Mouse (Mus musculus) megakaryocyte-erythroid progenitor cell, adult 5-6 weeks (primary cell): ENCODE measurements around the gene Zfp553. TPM values are rescaled to one million over a fixed set of nuclear protein-coding genes. Genes with fewer than 3 reads are reported as not detected.
A peak's percentile ranks its signal among the peaks of the same experiment; 100 is the strongest.
"Not testable (repeated sequence)": the region's sequence is repeated elsewhere in the genome, so short reads cannot be mapped to it uniquely, and the experiment has no call there.

ENCODE experiments used
- ATAC-seq: replicated peaks from 2 replicates; pipeline ENCODE4 v1.8.0; 2016; ENCODE audit warnings: mild to moderate bottlenecking, inconsistent platforms; ENCODE audit not compliant: severe bottlenecking, poor library complexity, low FRiP score, low TSS enrichment
- total RNA-seq, 2 experiments: library from RNA; stranded (forward) in 1 of 2; stranded (reverse) in 1 of 2; fragments of 200-1000, 215-1000 nt in 1 of 2; fragments of >200 nt in 1 of 2; fragmentation: Nextera tagmentation in 1 of 2; gene quantifications; 2 replicates each; pipeline ENCODE4 v1.2.3; 2014 to 2017

Zfp553 gene
- total RNA-seq, 2 experiments from 2014 or later, result 18.3 to 22.7 TPM

GRCm38 (mm10) chr7:127228615-127229303, 4.1 kb upstream of the Zfp553 start:
- peak; percentile 69 for ATAC-seq

DNA sequence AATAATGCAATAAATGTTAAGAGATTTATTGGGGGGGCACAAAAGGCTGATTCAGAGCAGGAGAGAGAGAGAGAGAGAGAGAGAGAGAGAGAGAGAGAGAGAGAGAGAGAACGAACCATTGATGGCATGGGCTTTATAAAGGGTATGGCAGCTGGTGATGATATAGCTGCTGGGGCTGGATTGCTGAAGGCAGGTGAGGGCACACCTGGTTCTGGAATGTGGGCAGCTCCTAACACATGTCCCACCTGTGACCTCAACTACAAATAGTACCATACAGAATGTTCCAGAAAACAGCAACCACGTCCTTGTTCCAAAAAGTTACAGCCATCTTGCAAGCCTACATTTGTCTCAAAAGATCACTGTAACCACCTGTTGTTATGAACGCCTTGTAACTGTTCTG, 1.5 kb upstream of the Zfp553 start:
- ATAC-seq, result no peak

DNA sequence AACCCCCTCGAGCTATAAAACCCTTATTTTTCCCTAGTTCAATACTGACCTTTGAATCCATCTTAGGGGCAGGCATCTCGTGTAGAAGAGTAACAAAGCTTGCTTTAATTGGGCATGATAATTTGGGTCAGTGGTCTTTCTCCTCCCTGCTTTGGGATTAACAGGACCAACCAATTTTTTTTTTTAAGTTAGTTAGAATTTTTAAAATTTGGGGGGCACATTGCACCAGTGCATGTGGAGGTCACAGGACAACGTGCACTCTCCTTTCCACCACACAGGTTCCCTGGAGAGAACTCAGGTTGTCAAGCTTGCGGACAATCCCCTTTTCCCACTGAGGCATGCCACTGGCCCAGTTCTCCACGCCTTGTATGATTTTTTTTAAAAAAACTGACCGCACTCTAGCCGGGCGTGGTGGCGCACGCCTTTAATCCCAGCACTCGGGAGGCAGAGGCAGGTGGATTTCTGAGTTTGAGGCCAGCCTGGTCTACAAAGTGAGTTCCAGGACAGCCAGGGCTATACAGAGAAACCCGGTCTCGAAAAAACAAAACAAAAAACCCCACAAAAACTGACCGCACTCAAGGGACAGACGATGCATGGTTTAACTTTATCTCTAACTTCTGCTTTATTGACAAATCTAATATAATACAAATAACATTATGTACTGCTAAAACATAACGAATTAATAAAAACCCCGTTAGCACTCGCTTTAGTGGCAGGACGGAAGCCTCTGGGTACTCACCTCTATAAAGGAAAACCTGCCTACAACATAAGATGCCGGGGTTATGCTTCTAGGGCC, 837 bp upstream of the Zfp553 start:
- no peak for ATAC-seq

GRCm38 (mm10) chr7:127233368-127233749, 498 bp downstream of the Zfp553 start:
- no peak for ATAC-seq

DNA sequence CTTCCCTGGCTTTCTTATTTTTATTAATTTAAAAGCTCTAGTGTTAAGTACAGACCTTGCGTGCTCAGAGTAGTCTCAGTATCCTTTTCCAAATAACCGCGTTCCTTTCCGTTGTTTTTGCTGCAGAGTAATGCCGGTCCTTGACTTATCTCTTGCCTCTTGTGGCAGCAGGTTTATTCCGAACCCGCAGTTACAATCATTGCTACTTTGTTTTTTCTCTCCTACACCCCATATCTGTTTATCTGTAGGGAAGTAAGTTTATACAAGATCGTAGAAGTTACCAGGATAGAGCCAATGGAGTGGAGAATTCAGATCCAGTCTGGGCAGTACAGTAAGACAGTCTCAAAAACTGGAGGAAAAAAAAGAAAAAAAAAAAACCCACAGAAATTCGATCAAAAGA, 904 bp downstream of the Zfp553 start:
- ATAC-seq, result 0 out of 2 replicates have a peak, but pooled peaks have one; percentile 8

- ATAC-seq, result no peak
These were observed 1.9 kb downstream of the Zfp553 start for GRCm38 (mm10) chr7:127234777-127235176.

DNA sequence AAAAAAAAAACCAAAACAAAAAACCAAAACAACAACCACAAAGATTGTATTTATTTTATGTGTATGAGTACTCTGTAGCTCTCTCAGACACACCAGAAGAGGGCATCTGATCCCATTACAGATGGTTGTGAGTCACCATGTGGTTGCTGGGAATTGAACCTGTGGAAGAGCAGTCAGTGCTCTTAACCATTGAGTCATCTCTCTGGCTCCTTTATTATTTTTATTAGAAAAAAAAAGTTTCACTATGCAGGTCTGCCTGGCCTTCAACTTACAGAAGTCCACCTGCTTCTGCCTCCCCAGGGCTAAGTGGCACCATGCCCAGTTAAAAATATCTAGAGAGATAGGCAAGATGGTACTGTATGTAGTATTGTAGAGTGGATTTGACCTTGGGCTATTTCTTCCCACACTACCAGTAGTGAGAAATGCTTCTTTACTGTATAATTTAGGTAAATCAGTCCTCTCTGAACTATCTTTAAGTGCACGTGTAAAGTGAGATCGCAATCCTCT, 10.6 kb downstream of the Zfp553 start:
- ATAC-seq, result peak; percentile 9; the same call in 1 of the 2 replicates

DNA sequence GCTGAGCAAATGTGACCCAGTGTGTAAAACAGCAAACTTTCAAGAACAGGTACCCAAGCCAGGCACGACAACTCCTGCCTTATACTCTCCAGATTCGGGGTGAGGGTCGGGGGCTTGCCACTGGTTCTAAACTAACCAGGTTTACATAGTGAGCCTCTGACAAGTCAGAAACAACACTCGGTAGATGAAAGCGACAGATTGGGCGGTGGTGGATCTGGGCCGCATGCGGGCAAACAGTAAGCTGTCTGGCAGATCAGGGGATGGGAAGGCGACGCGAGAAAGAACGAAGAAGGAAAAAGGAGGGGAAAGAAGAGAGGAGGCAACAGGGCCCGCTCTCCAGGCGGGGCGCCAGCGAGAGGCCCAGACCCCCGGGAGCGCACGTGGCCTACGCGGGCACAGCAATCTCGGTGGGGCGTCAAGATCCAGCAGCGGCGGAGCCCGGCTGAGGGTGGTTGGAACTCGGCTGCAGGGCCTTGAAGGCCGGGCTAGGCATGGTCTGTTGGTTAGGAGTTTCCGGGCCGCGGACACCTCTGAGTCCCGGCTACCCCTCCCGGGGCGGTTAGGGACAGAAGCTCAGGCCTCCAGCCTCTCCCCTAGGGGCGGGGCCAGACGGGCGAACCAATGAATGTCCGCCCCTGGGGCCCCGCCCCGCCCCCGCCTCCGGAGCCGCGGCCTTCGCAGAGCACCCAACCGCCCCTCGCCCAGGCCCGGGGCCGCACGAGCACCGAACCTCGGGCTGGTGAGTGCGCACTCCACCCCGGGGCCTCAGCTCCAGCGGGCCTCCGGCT, 11.2 kb downstream of the Zfp553 start, which contains the start of gene Zfp771:
Gene Zfp771, plus strand, starts transcription at position 405 of the 788 bp plus-strand sequence.
- peak; percentile 85 for ATAC-seq

- ATAC-seq, result peak; percentile 20; the same call in 1 of the 2 replicates
These were observed 12.0 kb downstream of the Zfp553 start for GRCm38 (mm10) chr7:127244658-127245510.

DNA sequence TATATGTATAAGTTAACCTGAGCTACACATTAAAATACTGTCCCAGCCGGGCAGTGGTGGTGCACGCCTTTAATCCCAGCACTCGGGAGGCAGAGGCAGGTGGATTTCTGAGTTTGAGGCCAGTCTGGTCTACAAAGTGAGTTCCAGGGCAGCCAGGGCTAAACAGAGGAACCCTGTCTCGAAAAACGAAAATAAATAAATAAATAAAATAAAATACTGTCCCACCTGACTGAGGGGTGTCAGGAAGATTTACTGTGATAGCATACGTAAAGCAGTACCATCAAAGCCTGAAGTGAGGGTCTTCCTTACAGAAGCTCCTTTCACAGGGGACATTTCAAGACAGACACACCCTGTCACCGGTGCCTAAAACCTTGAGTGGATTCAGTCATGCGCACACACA, 17.6 kb downstream of the Zfp553 start:
- ATAC-seq, result not testable (repeated sequence)

DNA sequence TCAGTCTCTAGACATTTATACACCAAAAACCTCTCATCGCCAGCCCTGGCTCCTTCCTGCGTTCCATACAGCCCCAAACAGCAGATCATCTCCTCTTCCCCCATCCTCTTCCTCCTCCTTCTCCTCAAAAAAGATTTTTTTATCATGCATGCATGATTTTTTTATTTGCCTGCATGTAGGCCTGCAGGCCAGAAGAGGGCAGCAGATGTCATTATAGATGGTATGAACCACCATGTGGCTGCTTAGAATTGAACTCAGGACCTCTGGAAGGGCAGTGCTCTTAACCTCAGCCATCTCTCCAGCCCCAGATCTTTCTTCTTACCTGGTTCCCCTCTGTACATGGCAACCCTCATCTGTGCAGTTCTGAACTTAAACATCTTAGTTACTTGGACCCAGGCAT, 19.6 kb downstream of the Zfp553 start:
- no peak for ATAC-seq

DNA sequence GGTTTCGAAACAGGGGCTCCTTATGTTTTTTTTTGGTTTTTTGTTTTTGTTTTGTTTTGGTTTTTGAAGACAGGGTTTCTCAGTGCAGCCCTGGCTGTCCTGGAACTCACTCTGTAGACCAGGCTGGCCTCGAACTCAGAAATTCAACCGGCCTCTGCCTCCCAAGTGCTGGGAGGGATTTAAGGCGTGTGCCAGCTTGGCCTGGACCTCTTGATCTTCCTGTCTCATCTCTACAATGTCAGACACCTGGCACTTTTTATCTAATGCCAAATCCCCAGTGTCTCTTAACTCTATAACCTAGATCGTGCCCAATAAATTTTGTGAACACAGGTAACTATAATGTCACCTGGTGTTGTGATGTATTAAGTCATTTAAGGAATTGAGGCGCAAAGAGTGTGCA, 20.5 kb downstream of the Zfp553 start:
- ATAC-seq, result no peak

- peak; percentile 70 for ATAC-seq
These were observed 21.2 kb downstream of the Zfp553 start for GRCm38 (mm10) chr7:127253821-127254769.

DNA sequence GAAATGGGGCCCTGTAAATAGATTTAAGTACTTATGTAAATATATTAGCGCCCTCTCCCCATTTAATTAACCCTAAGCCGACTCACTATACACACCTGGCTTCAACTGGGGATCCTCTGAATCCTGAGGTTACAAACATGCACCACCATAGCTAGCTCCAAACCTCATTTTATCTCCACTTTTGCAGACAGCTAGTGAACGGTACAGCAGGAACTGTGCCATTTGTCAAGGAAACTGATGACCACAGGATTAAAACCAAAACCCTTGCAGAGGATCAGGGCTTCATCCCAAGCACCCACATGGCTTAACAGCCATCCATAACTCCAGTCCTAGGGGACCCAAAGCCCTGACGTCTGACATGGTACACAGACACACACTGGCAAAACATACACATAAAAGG, 22.1 kb downstream of the Zfp553 start:
- peak; percentile 41; the same call in 1 of the 2 replicates for ATAC-seq

DNA sequence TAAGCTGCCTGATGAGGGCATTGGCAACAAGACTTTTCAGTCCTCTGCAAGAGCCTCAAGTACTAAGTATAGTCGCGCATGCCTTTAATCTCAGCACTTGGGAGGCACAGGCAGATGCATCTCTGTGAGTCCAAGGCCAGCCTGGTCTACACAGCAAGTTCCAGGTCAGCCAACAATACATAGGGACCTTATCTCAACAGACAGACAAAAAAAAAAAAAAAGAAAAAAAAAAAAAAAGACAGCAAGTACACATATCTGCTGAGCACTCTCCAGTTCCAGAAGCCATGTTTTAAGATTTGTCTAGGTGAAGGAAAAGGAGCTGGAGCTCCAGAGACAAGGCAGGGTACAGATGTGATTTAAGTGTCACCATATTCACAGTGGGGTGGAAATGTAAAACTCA, 23.1 kb downstream of the Zfp553 start:
- no peak for ATAC-seq

GRCm38 (mm10) chr7:127256518-127256917, 23.7 kb downstream of the Zfp553 start:
- no peak for ATAC-seq

- no peak for ATAC-seq
These were observed 26.5 kb downstream of the Zfp553 start for GRCm38 (mm10) chr7:127259186-127259905.
